Mouse (Mus musculus) limb, embryonic 13.5 days (tissue): ENCODE results near the gene Rab35. TPM values are rescaled to one million over a fixed set of nuclear protein-coding genes. Genes with fewer than 3 reads are reported as not detected.

ENCODE experiments used
- ATAC-seq: fragments of 200-750 bp; cut with Nextera tagmentation; 2 replicates; pipeline ENCODE4 v1.8.0; 2017; ENCODE audit warnings: low read depth, moderate number of reproducible peaks, moderate TSS enrichment; ENCODE audit not compliant: low FRiP score
- H3K27ac ChIP-seq: fragments of 300-500 bp; sonication (generic); 2 replicates; pipeline ENCODE4 v1.5.1; 2015; ENCODE audit warnings: inconsistent platforms, mild to moderate bottlenecking, moderate library complexity
- H3K27me3 ChIP-seq: fragments of 300-500 bp; sonication (generic); 2 replicates; pipeline ENCODE4 v1.6.1; 2015; ENCODE audit warnings: mild to moderate bottlenecking, inconsistent platforms
- H3K36me3 ChIP-seq: fragments of 300-500 bp; sonication (generic); 2 replicates; pipeline ENCODE4 v1.6.1; 2015; ENCODE audit warnings: inconsistent platforms, mild to moderate bottlenecking, moderate library complexity
- H3K4me1 ChIP-seq: fragments of 300-500 bp; sonication (generic); 2 replicates; pipeline ENCODE4 v1.6.1; 2015; ENCODE audit warnings: inconsistent platforms
- H3K4me2 ChIP-seq: fragments of 300-500 bp; sonication (generic); replicated peaks from 2 replicates; pipeline ENCODE4 v1.6.1; 2015; ENCODE audit warnings: inconsistent platforms, mild to moderate bottlenecking, moderate library complexity
- H3K4me3 ChIP-seq: fragments of 300-500 bp; sonication (generic); 2 replicates; pipeline ENCODE4 v1.5.1; 2015; ENCODE audit warnings: moderate library complexity, mild to moderate bottlenecking, inconsistent platforms
- H3K9ac ChIP-seq: fragments of 300-500 bp; sonication (generic); 2 replicates; pipeline ENCODE4 v1.6.1; 2015; ENCODE audit warnings: mild to moderate bottlenecking, inconsistent platforms
- H3K9me3 ChIP-seq: fragments of 300-500 bp; sonication (generic); 2 replicates; pipeline ENCODE4 v1.6.1; 2016; ENCODE audit warnings: inconsistent platforms
- WGBS: fragments of 180-500 bp; shearing (Covaris S2); methylation state at CpG from one replicate; pipeline ENCODE4 v1.1.7; 2015; 5-methylcytosine and 5-hydroxymethylcytosine counted together
- polyA plus RNA-seq: library from polyadenylated mRNA; unstranded; fragments of >200 nt; fragmentation: Nextera tagmentation; extraction: Ambion mirVana; gene quantifications from 2 replicates; pipeline ENCODE4 v1.2.1, GENCODE M21; 2015

Gene Rab35
- polyA plus RNA-seq, 1 experiment from 2014 or later, result 14.5 TPM

- H3K27ac ChIP-seq, result no peak overlapping the region
- H3K36me3 ChIP-seq, result peaks cover 26% of the 10 kb centered on the region
- H3K27me3 ChIP-seq, result no peaks in the 10 kb centered on the region
- peaks cover 11% of the 10 kb centered on the region for H3K4me1 ChIP-seq
- no peaks in the 10 kb centered on the region for H3K9me3 ChIP-seq
- no peak overlapping the region for H3K9ac ChIP-seq
- H3K4me3 ChIP-seq, result no peak overlapping the region
- WGBS, result 90% methylated on average over 10 of the region's 10 CpGs
- no peak overlapping the region for H3K4me2 ChIP-seq
- no peak for ATAC-seq
Measured at GRCm38 (mm10) chr5:115650885-115651284, 19.2 kb downstream of the Rab35 start.

GRCm38 (mm10) chr5:115651821-115652220 lies 20.1 kb downstream of the Rab35 start:
- Histone ChIP-seq H3K4me3 (peak overlapping the region; percentile 50; the same call in 1 of the 2 replicates), H3K27ac (no peak overlapping the region), H3K9me3 (no peaks in the 10 kb centered on the region), H3K36me3 (peaks cover 17% of the 10 kb centered on the region), H3K9ac (peak overlapping the region; percentile 70), H3K4me1 (peaks cover 11% of the 10 kb centered on the region), H3K27me3 (no peaks in the 10 kb centered on the region), H3K4me2 (peak overlapping the region; percentile 73)
- ATAC-seq, result no peak
- 93% methylated on average over 10 of the region's 10 CpGs for WGBS

- Histone ChIP-seq H3K4me2 (peak overlapping the region; percentile 73), H3K9ac (peak overlapping the region; percentile 70), H3K4me3 (peak overlapping the region; percentile 50), H3K4me1 (peaks cover 11% of the 10 kb centered on the region), H3K9me3 (no peaks in the 10 kb centered on the region), H3K27me3 (no peaks in the 10 kb centered on the region), H3K36me3 (peaks cover 8% of the 10 kb centered on the region), H3K27ac (peak overlapping the region; percentile 56; the same call in 1 of the 2 replicates)
- 3% methylated on average over 35 of the region's 35 CpGs for WGBS
- peak; percentile 99 for ATAC-seq
Measured at GRCm38 (mm10) chr5:115652681-115653575, 21.2 kb downstream of the Rab35 start.

- no peak for ATAC-seq
- no peaks in the 10 kb centered on the region for H3K27me3 ChIP-seq
- no peaks in the 10 kb centered on the region for H3K9me3 ChIP-seq
- no peak overlapping the region for H3K9ac ChIP-seq
- H3K36me3 ChIP-seq, result peaks cover 1% of the 10 kb centered on the region; the same call in 1 of the 2 replicates
- peaks cover 11% of the 10 kb centered on the region for H3K4me1 ChIP-seq
- H3K4me3 ChIP-seq, result no peak overlapping the region
- no peak overlapping the region for H3K4me2 ChIP-seq
- H3K27ac ChIP-seq, result no peak overlapping the region
- 89% methylated on average over 12 of the region's 12 CpGs for WGBS
Measured at GRCm38 (mm10) chr5:115653776-115654175, 22.1 kb downstream of the Rab35 start.

GRCm38 (mm10) chr5:115656677-115657076 lies 25.0 kb downstream of the Rab35 start:
- no peak overlapping the region for H3K9ac ChIP-seq
- 71% methylated on average over 6 of the region's 6 CpGs for WGBS
- no peaks in the 10 kb centered on the region for H3K9me3 ChIP-seq
- H3K4me2 ChIP-seq, result no peak overlapping the region
- H3K4me3 ChIP-seq, result no peak overlapping the region
- H3K4me1 ChIP-seq, result peaks cover 10% of the 10 kb centered on the region
- ATAC-seq, result no peak
- H3K27ac ChIP-seq, result no peak overlapping the region
- no peaks in the 10 kb centered on the region for H3K36me3 ChIP-seq
- no peaks in the 10 kb centered on the region for H3K27me3 ChIP-seq

- no peak overlapping the region for H3K27ac ChIP-seq
- no peak for ATAC-seq
- H3K4me1 ChIP-seq, result peaks cover 4% of the 10 kb centered on the region
- H3K27me3 ChIP-seq, result no peaks in the 10 kb centered on the region
- no peak overlapping the region for H3K4me3 ChIP-seq
- no peak overlapping the region for H3K4me2 ChIP-seq
- WGBS, result 76% methylated on average over 1 of the region's 1 CpGs
- no peaks in the 10 kb centered on the region for H3K9me3 ChIP-seq
- H3K9ac ChIP-seq, result no peak overlapping the region
- no peaks in the 10 kb centered on the region for H3K36me3 ChIP-seq
Measured at GRCm38 (mm10) chr5:115657234-115657633, 25.5 kb downstream of the Rab35 start.

- no peaks in the 10 kb centered on the region for H3K36me3 ChIP-seq
- H3K9ac ChIP-seq, result no peak overlapping the region
- H3K27me3 ChIP-seq, result no peaks in the 10 kb centered on the region
- H3K4me1 ChIP-seq, result no peaks in the 10 kb centered on the region
- no peak for ATAC-seq
- no peak overlapping the region for H3K4me2 ChIP-seq
- H3K4me3 ChIP-seq, result no peak overlapping the region
- no peaks in the 10 kb centered on the region for H3K9me3 ChIP-seq
- no peak overlapping the region for H3K27ac ChIP-seq
- WGBS, result 86% methylated on average over 6 of the region's 6 CpGs
Measured at GRCm38 (mm10) chr5:115658352-115658751, 26.6 kb downstream of the Rab35 start.

- ATAC-seq, result no peak
- 86% methylated on average over 22 of the region's 22 CpGs for WGBS
- no peak overlapping the region for H3K4me2 ChIP-seq
Measured at GRCm38 (mm10) chr5:115662658-115663057, 30.9 kb downstream of the Rab35 start.

GRCm38 (mm10) chr5:115666366-115667065 lies 34.8 kb downstream of the Rab35 start:
- Histone ChIP-seq H3K27me3 (0 out of 2 replicates have a peak, but pooled peaks cover 3% of the 10 kb centered on the region), H3K9ac (no peak overlapping the region), H3K4me3 (no peak overlapping the region), H3K4me2 (no peak overlapping the region), H3K27ac (no peak overlapping the region), H3K9me3 (no peaks in the 10 kb centered on the region), H3K36me3 (no peaks in the 10 kb centered on the region), H3K4me1 (no peaks in the 10 kb centered on the region)
- no peak for ATAC-seq
- 56% methylated on average over 8 of the region's 8 CpGs for WGBS

More at GRCm38 (mm10) chr5:115662658-115663057, 30.9 kb downstream of the Rab35 start:
- Histone ChIP-seq H3K9me3 (no peaks in the 10 kb centered on the region), H3K4me1 (no peaks in the 10 kb centered on the region), H3K27ac (no peak overlapping the region), H3K36me3 (no peaks in the 10 kb centered on the region), H3K4me3 (no peak overlapping the region), H3K27me3 (0 out of 2 replicates have a peak, but pooled peaks cover 3% of the 10 kb centered on the region), H3K9ac (no peak overlapping the region)

GRCm38 (mm10) chr5:115667210-115667609 lies 35.5 kb downstream of the Rab35 start:
- Histone ChIP-seq H3K4me1 (no peaks in the 10 kb centered on the region), H3K9ac (no peak overlapping the region), H3K27ac (no peak overlapping the region), H3K9me3 (no peaks in the 10 kb centered on the region), H3K36me3 (no peaks in the 10 kb centered on the region), H3K4me3 (no peak overlapping the region), H3K27me3 (0 out of 2 replicates have a peak, but pooled peaks cover 3% of the 10 kb centered on the region), H3K4me2 (no peak overlapping the region)
- no peak for ATAC-seq
- 79% methylated on average over 8 of the region's 8 CpGs for WGBS

- WGBS, result 18% methylated on average over 7 of the region's 7 CpGs
- no peak overlapping the region for H3K4me3 ChIP-seq
Measured at GRCm38 (mm10) chr5:115667894-115668293, 36.2 kb downstream of the Rab35 start.

GRCm38 (mm10) chr5:115668986-115669385 lies 37.3 kb downstream of the Rab35 start:
- Histone ChIP-seq H3K36me3 (no peaks in the 10 kb centered on the region), H3K27ac (no peak overlapping the region), H3K4me2 (no peak overlapping the region), H3K9ac (no peak overlapping the region), H3K4me1 (no peaks in the 10 kb centered on the region), H3K4me3 (no peak overlapping the region), H3K27me3 (no peaks in the 10 kb centered on the region), H3K9me3 (no peaks in the 10 kb centered on the region)
- WGBS, result 83% methylated on average over 12 of the region's 12 CpGs
- no peak for ATAC-seq

More at GRCm38 (mm10) chr5:115667894-115668293, 36.2 kb downstream of the Rab35 start:
- H3K4me2 ChIP-seq, result no peak overlapping the region
- no peak overlapping the region for H3K27ac ChIP-seq
- H3K4me1 ChIP-seq, result no peaks in the 10 kb centered on the region
- H3K9ac ChIP-seq, result no peak overlapping the region
- no peak for ATAC-seq
- H3K27me3 ChIP-seq, result 0 out of 2 replicates have a peak, but pooled peaks cover 3% of the 10 kb centered on the region
- H3K36me3 ChIP-seq, result no peaks in the 10 kb centered on the region
- H3K9me3 ChIP-seq, result no peaks in the 10 kb centered on the region
